Mouse (Mus musculus) erythroblast, embryonic 14.5 days (primary cell): Measurements from ENCODE around the gene Iqcb1.

Experiments
- GATA1 ChIP-seq: IDR thresholded peaks from 2 replicates; pipeline ENCODE4 v1.6.1; 2012; ENCODE audit warnings: low read length, inconsistent platforms, mixed read lengths
- TAL1 ChIP-seq: IDR thresholded peaks from 3 replicates; pipeline ENCODE4 v1.6.1; 2012; ENCODE audit warnings: low read length, inconsistent platforms, mixed read lengths

DNA sequence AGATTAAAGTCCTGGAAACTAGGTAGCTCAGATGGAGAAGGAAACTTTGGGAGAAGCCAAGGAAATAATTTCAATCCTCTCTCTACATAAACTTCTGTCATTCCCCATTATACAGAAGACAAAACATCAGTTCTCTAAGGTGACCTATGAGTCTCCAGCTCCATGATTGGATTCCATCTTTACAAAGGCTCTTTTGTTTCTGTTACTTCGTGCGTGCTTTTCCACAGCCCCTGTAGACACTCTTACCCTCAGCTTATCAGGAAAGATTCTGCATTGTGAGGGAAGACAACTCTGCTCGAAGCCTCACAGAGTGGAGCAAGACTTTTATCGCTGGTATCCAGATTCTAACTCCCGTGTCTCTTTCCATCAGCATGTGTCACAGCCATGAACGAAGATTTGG lies 8.2 kb upstream of the Iqcb1 start:
- no peak for TF ChIP-seq GATA1
- no peak for TF ChIP-seq TAL1
